Mouse (Mus musculus) C2C12 (cell line): ENCODE measurements at regions not wholly inside any gene's neighbourhood (a gene's known extent, or its start where the extent isn't known, plus 50 kb on each side); places are given as distances from the start of the nearest gene placed in this dataset.

Experiments
- CTCF ChIP-seq: IDR thresholded peaks from one replicate; pipeline ENCODE4 v1.5.1; 2011; ENCODE audit not compliant: control insufficient read depth, insufficient read depth, insufficient read length
- USF1 ChIP-seq: IDR thresholded peaks from one replicate; pipeline ENCODE4 v1.6.1; 2011; ENCODE audit warnings: low read depth, mild to moderate bottlenecking, control low read depth, moderate library complexity

DNA sequence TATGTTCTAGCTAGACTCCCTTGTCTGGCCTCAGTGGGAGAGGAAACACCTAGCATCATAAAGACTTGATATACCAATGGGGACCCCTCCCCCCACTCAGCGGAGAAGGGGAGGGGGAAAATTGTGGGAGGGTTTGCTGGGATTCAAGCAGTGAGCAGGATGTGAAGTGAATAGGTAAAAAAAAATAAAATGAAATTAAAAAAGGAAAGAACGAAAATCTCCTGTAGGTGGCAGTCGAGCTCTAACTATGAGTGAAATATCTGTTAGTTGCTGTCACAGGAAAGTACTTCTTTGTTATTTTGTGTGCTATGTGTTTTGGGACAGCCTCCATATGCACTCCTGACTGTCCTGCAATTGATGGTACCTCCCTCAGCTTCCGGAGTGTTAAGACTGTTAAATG is 138.6 kb downstream of the AI429214 start:
- no peak for TF ChIP-seq CTCF
- TF ChIP-seq USF1 = no peak
